Mouse (Mus musculus) brain, adult 2 months (tissue): ENCODE measurements around the gene S1pr3.

Experiments
- DNase-seq: peaks from one replicate; pipeline ENCODE4 v3.0.0; 2011; ENCODE audit warnings: low read depth, low spot score

S1pr3 gene

DNA sequence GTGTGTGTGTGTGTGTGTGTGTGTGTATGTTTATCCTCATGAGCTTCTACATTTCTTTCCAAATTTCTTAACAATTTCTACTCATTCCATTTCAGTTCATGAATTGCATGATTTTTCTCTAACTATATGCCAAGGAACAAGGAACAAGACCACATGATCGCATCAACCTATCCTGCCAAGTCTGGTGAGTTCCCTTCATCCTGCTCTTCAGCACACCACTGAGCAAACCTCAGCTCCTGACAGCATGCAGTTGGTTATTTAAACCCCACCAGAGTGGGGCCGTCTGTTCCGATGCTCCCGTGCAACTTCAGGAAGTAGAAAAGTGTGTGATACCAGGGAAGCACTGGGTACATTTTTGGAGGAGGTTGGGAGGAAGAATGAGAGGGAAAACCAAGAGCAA lies 38.1 kb downstream of the S1pr3 start:
- no peak for DNase-seq

GRCm38 (mm10) chr13:51456190-51456878 lies 47.9 kb downstream of the S1pr3 start:
- DNase-seq = no peak

DNA sequence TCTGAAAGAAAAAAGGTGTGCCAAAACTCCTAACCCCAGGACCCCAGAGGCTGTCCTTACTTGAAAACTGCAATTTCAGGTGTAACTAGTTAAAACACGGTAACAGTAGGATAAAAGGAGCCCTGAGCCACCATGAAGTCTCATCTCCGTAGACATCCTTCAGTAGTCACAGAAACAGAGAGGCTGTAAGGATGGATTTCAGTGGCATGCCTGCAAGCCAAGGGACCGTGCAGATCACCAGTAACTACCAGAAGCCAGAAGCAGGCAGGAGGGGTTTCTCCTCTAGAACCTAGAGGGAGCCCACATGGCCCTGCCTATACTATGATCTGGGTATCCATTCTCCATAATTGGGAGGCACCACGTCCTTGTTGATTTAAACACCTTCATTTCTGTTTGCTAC lies 55.9 kb downstream of the S1pr3 start:
- DNase-seq = no peak

DNA sequence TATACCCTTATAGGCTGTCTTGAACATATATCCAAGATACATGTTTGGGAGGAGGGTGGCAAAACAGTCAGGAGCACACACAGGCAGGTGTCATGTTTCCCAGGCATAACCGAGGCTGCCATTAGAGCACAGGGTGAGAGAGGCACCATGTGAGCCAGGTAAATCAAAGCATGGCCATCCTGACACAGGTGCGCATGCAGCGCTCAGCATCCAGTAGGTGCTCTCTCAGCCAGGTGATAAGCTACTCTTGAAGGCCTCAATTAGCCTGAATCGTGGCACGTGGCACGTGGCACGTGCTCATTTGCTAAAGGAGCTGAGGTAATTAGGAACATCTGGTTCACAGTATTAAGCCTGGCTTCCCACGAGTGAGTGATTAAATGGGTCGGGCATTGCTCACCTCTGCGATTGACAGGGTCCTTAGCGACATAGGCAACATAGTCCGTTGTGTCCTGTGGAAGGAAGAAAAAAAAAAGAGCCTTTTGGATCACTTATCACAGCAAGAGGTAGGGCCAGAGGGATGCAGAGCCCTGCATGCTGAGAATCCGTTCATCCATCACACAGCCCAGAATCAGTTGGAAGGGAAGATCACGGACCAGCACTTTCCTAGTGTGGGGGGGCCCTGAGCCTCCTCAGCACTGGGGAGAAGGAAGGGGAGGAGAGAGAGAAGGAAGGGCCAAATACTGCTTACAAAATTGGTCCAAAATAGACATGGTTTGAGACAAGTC lies 57.8 kb downstream of the S1pr3 start:
- DNase-seq = no peak

DNA sequence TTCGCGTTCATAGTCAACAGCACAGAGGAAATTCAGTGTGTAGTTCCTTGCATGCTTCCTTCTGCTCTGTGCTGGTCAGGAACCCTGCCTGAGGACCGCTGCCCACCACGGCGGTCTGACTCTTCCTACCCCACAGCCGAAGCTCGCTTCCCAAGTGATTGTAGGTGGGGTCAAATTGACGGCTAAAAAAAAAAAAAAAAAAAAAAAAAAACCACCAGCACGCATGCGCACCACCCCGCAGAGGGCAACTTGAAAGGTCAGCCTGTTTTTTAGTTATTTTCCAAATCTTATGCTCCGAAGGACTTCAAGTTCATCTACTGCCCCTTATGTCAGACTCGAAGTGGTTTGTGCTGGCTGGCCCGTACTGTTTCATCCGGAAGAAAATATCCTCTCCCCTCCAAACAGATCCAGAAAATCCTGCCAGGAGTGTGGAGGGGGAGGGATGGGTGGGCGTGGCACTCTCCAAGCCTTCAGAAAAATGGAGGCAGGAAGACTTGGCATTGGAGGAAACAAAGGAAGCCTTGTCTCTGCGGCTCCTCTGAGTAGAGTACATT lies 60.3 kb downstream of the S1pr3 start:
- no peak for DNase-seq
